Mouse (Mus musculus) neural tube, embryonic 11.5 days (tissue): ENCODE data around the gene Hrct1. TPM values are rescaled to one million over a fixed set of nuclear protein-coding genes. Genes with fewer than 3 reads are reported as not detected.
A peak's percentile ranks its signal among the peaks of the same experiment; 100 is the strongest.

Source experiments
- ATAC-seq: fragments of 200-750 bp; cut with Nextera tagmentation; 2 replicates; pipeline ENCODE4 v1.8.0; 2017; ENCODE audit warnings: moderate number of reproducible peaks, mild to moderate bottlenecking, moderate TSS enrichment, moderate library complexity; ENCODE audit not compliant: insufficient read depth, low FRiP score, low TSS enrichment
- DNase-seq: peaks from one replicate; pipeline ENCODE4 v3.0.0-alpha.2; 2015; ENCODE audit warnings: low spot score
- H3K27ac ChIP-seq: fragments of 300-500 bp; sonication (generic); 2 replicates; pipeline ENCODE4 v1.5.1; 2014; ENCODE audit warnings: low read depth, mild to moderate bottlenecking, low read length
- H3K27me3 ChIP-seq: fragments of 300-500 bp; sonication (generic); 2 replicates; pipeline ENCODE4 v1.6.1; 2014; ENCODE audit warnings: mild to moderate bottlenecking, low read length, mixed read lengths; ENCODE audit not compliant: control insufficient read depth, insufficient read depth
- H3K36me3 ChIP-seq: fragments of 300-500 bp; sonication (generic); 2 replicates; pipeline ENCODE4 v1.6.1; 2014; ENCODE audit warnings: mild to moderate bottlenecking, low read length, moderate library complexity, mixed read lengths; ENCODE audit not compliant: control insufficient read depth, insufficient read depth
- H3K4me1 ChIP-seq: fragments of 300-500 bp; sonication (generic); 2 replicates; pipeline ENCODE4 v1.6.1; 2014; ENCODE audit warnings: low read length, mixed read lengths; ENCODE audit not compliant: control insufficient read depth, insufficient read depth
- H3K4me2 ChIP-seq: fragments of 300-500 bp; sonication (generic); 2 replicates; pipeline ENCODE4 v1.6.1; 2014; ENCODE audit warnings: low read depth, mild to moderate bottlenecking, moderate library complexity
- H3K4me3 ChIP-seq: fragments of 300-500 bp; sonication (generic); 2 replicates; pipeline ENCODE4 v1.5.1; 2014; ENCODE audit warnings: low read depth, low read length
- H3K9ac ChIP-seq: fragments of 300-500 bp; sonication (generic); 2 replicates; pipeline ENCODE4 v1.6.1; 2014; ENCODE audit warnings: mild to moderate bottlenecking, low read length
- H3K9me3 ChIP-seq: fragments of 300-500 bp; sonication (generic); 2 replicates; pipeline ENCODE4 v1.6.1; 2016; ENCODE audit warnings: low read length; ENCODE audit not compliant: control insufficient read depth
- WGBS: fragments of 180-500 bp; shearing (Covaris S2); extraction: QIAGEN DNeasy Blood & Tissue Kit; methylation state at CpG from one replicate; pipeline ENCODE4 v1.1.7; 2014; 5-methylcytosine and 5-hydroxymethylcytosine counted together
- polyA plus RNA-seq: library from polyadenylated mRNA; unstranded; fragments of >200 nt; fragmentation: Nextera tagmentation; extraction: Ambion mirVana; gene quantifications from 2 replicates; pipeline ENCODE4 v1.2.1, GENCODE M21; 2014

Gene Hrct1
- polyA plus RNA-seq, 1 experiment from 2014 or later, result not detected

DNA sequence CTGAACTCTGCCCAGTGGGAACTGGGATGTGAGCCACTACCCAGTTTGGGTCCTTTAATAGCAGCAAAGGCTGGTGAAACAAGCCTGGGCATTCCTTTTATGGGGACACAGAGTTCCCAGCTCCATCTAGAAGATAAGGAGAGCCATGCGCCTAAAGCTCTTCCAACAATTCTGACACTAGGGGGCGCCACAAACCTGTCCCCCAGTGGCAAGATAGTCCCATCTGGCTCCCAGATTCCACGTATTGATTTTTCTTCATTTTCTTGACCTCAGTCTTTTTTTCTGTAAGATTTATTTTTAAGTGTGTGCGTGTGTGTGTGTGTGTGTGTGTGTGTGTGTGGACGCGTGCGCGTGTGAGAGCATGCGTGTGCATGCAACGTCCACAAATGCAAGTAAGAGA lies 33.5 kb downstream of the Hrct1 start:
- Histone ChIP-seq H3K27ac (no peak overlapping the region), H3K36me3 (no peaks in the 10 kb centered on the region), H3K4me2 (no peak overlapping the region), H3K4me3 (no peak overlapping the region), H3K27me3 (no peaks in the 10 kb centered on the region), H3K4me1 (no peaks in the 10 kb centered on the region), H3K9ac (no peak overlapping the region), H3K9me3 (no peaks in the 10 kb centered on the region)
- no peak for ATAC-seq
- no peak for DNase-seq
- WGBS, result 74% methylated on average over 10 of the region's 10 CpGs

DNA sequence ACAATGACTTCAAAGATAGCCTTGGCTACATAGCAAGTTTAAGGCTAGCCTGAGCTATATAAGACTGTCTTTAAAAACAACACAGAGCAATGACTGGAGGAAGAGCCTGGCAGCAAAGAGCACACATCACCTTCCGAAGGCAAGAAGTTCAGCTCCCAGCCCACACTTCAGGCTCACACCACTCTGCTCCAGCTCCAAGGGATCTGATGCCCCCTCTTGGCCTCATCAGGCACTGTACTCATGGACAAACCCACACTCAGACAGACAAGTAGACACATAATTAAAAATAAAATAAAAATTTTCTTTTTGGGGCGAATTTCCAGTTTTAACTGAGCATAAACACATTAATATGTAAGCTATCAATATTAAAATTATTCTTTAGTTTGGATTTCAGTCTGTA lies 34.3 kb downstream of the Hrct1 start:
- ATAC-seq, result no peak
- WGBS, result 72% methylated on average over 2 of the region's 2 CpGs
- H3K4me3 ChIP-seq, result no peak overlapping the region

DNA sequence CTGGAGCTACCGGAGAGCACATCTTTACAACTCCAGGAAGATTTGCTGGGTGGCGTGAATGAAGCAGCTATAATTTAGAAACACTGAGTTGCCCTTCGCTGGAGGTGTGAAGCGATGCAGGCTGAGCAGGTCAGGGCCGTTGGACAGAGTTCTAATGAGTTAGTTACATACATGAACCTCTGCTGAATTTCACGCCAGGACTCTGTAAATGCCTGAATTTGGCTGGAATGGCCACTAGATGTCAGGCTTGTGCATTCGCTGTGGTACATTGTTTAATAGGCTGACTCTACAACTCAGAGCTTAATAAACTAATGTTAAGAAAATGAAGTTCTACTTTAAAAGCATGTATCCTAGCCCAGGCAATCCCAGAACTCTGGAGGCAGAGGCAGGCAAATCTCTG lies 36.4 kb downstream of the Hrct1 start:
- Histone ChIP-seq H3K4me1 (no peaks in the 10 kb centered on the region), H3K4me3 (no peak overlapping the region), H3K9ac (no peak overlapping the region), H3K27me3 (no peaks in the 10 kb centered on the region), H3K9me3 (no peaks in the 10 kb centered on the region), H3K4me2 (no peak overlapping the region), H3K36me3 (no peaks in the 10 kb centered on the region), H3K27ac (no peak overlapping the region)
- ATAC-seq (no peak), DNase-seq (peak; percentile 59)
- 31% methylated on average over 7 of the region's 7 CpGs for WGBS

More for the DNA sequence above, 34.3 kb downstream of the Hrct1 start:
- Histone ChIP-seq H3K4me1 (no peaks in the 10 kb centered on the region), H3K9ac (no peak overlapping the region), H3K9me3 (no peaks in the 10 kb centered on the region), H3K27ac (no peak overlapping the region), H3K36me3 (no peaks in the 10 kb centered on the region), H3K27me3 (no peaks in the 10 kb centered on the region), H3K4me2 (no peak overlapping the region)
- DNase-seq, result no peak

DNA sequence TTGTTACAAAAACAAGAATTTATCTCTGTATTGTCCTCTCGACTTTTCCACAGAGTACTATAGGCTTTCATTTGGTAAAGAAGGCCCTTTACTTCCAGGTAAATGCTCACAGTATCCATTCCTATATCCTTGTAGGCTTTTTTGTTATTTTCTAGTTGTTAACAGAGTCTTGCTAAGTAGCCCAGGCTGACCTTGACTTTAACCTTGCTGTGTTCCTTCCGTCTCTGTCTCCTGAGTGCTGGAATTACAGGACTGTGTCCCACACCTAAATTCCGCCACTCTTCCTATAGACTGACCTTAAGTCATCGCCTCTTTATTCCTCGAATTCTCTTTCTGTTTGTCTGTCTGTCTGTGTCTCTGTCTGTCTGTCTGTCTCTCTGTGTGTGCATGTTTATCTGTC lies 41.4 kb downstream of the Hrct1 start:
- 87% methylated on average over 5 of the region's 5 CpGs for WGBS
- ATAC-seq, result no peak
- DNase-seq, result no peak
- Histone ChIP-seq H3K36me3 (no peaks in the 10 kb centered on the region), H3K27me3 (no peaks in the 10 kb centered on the region), H3K4me2 (no peak overlapping the region), H3K9me3 (no peaks in the 10 kb centered on the region), H3K4me1 (no peaks in the 10 kb centered on the region), H3K27ac (no peak overlapping the region), H3K4me3 (no peak overlapping the region), H3K9ac (no peak overlapping the region)

DNA sequence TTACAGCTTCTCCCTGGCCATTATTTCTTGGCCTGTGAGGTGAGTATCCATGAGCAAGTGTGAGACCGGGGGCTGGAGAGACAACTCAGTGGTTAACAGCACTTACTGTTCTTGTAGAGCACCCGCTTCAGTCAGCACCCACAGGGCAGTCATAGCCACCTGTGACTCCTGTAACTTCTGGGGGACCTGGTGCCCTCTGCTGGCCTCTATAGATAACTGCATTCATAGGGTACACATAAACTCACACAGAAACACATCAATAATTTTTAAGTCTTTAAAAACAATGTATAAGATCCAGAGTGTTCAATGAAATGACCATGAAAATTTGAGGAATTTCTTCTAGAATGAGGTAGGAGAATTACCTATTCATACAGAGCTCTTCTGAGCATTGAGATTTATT lies 42.4 kb downstream of the Hrct1 start:
- Histone ChIP-seq H3K4me1 (no peaks in the 10 kb centered on the region), H3K9me3 (no peaks in the 10 kb centered on the region), H3K27me3 (no peaks in the 10 kb centered on the region), H3K4me3 (no peak overlapping the region), H3K9ac (no peak overlapping the region), H3K36me3 (no peaks in the 10 kb centered on the region), H3K27ac (no peak overlapping the region), H3K4me2 (no peak overlapping the region)
- DNase-seq, result no peak
- 89% methylated on average over 2 of the region's 2 CpGs for WGBS
- no peak for ATAC-seq

DNA sequence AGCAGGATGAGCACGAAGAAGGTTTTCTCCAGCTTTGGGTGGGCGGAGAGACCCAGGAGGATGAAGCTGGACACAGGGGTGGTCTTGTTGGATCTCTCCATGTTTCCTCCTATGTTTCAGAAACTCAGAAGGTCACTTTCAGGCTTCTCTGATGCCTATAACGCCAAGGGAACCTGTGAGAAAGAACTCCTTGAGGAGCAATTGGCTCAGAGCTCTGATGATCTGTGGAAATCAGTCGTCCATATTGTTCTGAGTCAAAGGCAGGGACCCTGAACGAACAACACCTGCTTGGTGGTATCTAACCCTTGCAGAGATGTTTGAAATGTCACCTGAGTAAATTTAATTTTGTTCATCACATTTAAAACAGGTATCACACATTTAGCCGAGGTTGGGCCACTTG lies 43.9 kb downstream of the Hrct1 start, which contains the start of gene Olfr159:
Gene Olfr159, minus strand, starts transcription at position 101 of the 400 bp plus-strand sequence.
- Histone ChIP-seq H3K36me3 (no peaks in the 10 kb centered on the region), H3K9ac (no peak within 1 kb of the TSS), H3K27me3 (no peaks in the 10 kb centered on the region), H3K9me3 (no peaks in the 10 kb centered on the region), H3K27ac (no peak within 1 kb of the TSS), H3K4me2 (no peak within 1 kb of the TSS), H3K4me1 (no peaks in the 10 kb centered on the region), H3K4me3 (no peak within 1 kb of the TSS)
- no peak for ATAC-seq
- WGBS, result 85% methylated on average over 6 of the region's 6 CpGs
- no peak for DNase-seq

DNA sequence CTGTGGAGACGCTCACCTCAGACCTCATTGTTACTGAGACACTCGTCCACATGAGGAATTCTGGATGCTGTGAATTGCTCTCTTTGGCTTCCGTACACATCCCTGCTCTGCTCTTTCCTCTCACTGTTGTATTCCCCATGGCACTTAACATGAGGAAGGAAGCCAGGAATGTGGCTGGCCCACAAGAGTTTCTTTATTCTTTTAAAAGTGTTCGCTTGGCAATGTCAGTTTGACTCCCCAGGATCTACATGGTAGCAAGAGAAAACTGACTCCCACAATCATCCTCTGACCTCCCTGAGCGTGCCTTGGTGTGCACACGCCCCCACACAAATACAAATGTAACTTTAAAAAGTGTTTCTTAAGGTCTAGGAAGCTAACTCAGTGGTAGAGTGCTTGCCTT lies 44.6 kb downstream of the Hrct1 start:
- Histone ChIP-seq H3K9me3 (no peaks in the 10 kb centered on the region), H3K27me3 (no peaks in the 10 kb centered on the region), H3K4me1 (no peaks in the 10 kb centered on the region), H3K36me3 (no peaks in the 10 kb centered on the region), H3K9ac (no peak overlapping the region), H3K27ac (no peak overlapping the region), H3K4me3 (no peak overlapping the region), H3K4me2 (no peak overlapping the region)
- no peak for DNase-seq
- WGBS, result 66% methylated on average over 6 of the region's 6 CpGs
- no peak for ATAC-seq

DNA sequence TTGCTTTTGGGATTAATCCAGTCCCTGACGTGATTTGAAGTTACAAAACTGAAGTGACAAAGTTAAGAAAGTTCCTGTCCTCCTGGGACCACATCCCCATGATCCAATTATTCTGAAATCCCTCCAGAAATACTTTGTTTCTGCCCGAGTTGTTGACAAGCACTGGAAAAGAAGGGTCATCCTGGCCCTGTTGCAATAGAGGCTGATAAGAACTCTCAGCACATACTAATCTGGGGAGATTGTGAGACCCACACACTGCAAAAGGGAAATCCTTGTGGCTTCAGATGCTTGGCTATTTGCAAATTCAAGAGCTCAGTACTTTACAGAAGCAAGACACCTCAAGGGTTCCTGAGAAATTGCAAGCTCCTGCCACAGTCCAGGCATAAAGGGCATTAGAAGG lies 45.3 kb downstream of the Hrct1 start:
- DNase-seq (no peak), ATAC-seq (no peak)
- Histone ChIP-seq H3K4me1 (no peaks in the 10 kb centered on the region), H3K36me3 (no peaks in the 10 kb centered on the region), H3K27ac (no peak overlapping the region), H3K4me3 (no peak overlapping the region), H3K4me2 (no peak overlapping the region), H3K9me3 (no peaks in the 10 kb centered on the region), H3K27me3 (no peaks in the 10 kb centered on the region), H3K9ac (no peak overlapping the region)
- WGBS, result 76% methylated on average over 2 of the region's 2 CpGs
